ENCODE assay signal across 8 mouse cellular contexts in the genomic region with DNA sequence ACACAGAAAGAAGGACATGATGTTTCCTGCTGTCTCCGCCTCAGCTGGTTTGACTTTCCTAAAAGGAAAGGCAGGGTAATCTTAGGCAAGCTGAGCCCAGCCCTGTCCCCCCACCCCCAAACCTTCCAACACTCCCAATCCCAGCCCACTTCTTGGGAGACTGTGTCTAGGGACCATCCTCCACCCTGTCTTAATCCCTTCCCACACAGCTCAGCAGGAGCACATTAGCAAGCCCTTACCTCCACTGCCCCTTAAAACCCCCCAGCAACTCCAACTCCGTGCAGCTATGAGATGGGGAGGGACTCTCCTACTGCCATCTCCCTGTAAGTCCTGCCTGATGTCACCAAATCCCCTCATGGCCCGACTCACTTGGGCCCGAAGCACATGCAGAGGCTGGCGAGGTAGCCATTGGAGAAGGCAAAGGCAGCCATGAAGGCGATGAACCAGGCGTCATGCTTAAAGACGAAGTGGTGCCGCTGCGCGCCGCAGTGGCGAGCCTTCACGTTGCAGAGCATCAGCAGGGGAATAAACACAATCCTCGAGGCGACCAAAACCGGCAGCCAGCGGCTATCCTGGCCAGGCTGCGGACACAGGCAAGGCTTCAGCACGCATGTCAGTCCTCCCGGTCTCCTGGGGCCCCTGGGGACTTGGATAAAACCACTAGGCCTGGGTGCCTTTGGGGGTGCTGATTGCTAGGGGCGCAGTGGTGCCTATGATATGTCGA. TPM values are rescaled to one million over a fixed set of nuclear protein-coding genes. Genes with fewer than 3 reads are reported as not detected.
A peak's percentile ranks its signal among the peaks of the same experiment; 100 is the strongest.
DNase-seq lines count a peak whose midpoint lies in the region; ATAC-seq and TF ChIP-seq lines count a peak whose summit lies in the region.

No protein-coding gene starts in this region.

- TF ChIP-seq EP300 in lung, postnatal 0 days (IDR thresholded peaks at IDR 0.05): 0 out of 2 replicates have a peak, but pooled peaks have one; percentile 21

- no peak overlapping the region for H3K9ac ChIP-seq in lung, postnatal 0 days (replicated peaks; ENCODE audit: low read depth)
- no peak overlapping the region for H3K9ac ChIP-seq in limb, embryonic 12.5 days (replicated peaks)
- no peak overlapping the region for H3K9ac ChIP-seq in stomach, embryonic 15.5 days

- peak; percentile 17 for DNase-seq in cerebellum, adult 8-10 months
- DNase-seq in lung, postnatal 0 days (ENCODE audit: low spot score): no peak
- no peak for DNase-seq in lung, postnatal 10 days
- no peak for DNase-seq in natural killer cell, adult 2 months (ENCODE audit: low spot score in 2 of 2)
- DNase-seq in gastrocnemius, postnatal 4 days (ENCODE audit: low spot score in 2 of 2): no peak

- no peak overlapping the region for H3K4me3 ChIP-seq in lung, postnatal 0 days (ENCODE audit: low read depth, low read length)
- no peak overlapping the region for H3K4me3 ChIP-seq in limb, embryonic 12.5 days (replicated peaks)
- no peak overlapping the region for H3K4me3 ChIP-seq in stomach, embryonic 15.5 days (replicated peaks)

- ATAC-seq in cerebellum, adult (ENCODE audit: insufficient number of reproducible peaks, low FRiP score, low TSS enrichment): no peak
- ATAC-seq in lung, postnatal 0 days: peak; percentile 10; the same call in 1 of the 2 replicates
- no peak for ATAC-seq in limb, embryonic 12.5 days (ENCODE audit: insufficient number of reproducible peaks, insufficient read depth, low FRiP score, low TSS enrichment, low read depth)
- ATAC-seq in stomach, embryonic 15.5 days (ENCODE audit: insufficient read depth, low FRiP score, low read depth): no peak

- H3K36me3 ChIP-seq in lung, postnatal 0 days (ENCODE audit: insufficient read depth, low read length): no peaks in the 10 kb centered on the region
- H3K36me3 ChIP-seq in limb, embryonic 12.5 days: peaks cover 17% of the 10 kb centered on the region
- peaks cover 14% of the 10 kb centered on the region; the same call in 1 of the 2 replicates for H3K36me3 ChIP-seq in stomach, embryonic 15.5 days

- peaks cover 25% of the 10 kb centered on the region for H3K4me1 ChIP-seq in lung, postnatal 0 days (ENCODE audit: insufficient read depth, low read depth, low read length)
- H3K4me1 ChIP-seq in limb, embryonic 12.5 days (replicated peaks): peaks cover 33% of the 10 kb centered on the region
- peaks cover 31% of the 10 kb centered on the region for H3K4me1 ChIP-seq in stomach, embryonic 15.5 days

- no peaks in the 10 kb centered on the region for H3K27me3 ChIP-seq in lung, postnatal 0 days (replicated peaks; ENCODE audit: insufficient read depth, low read length)
- H3K27me3 ChIP-seq in limb, embryonic 12.5 days: no peaks in the 10 kb centered on the region
- H3K27me3 ChIP-seq in stomach, embryonic 15.5 days (replicated peaks): no peaks in the 10 kb centered on the region

- peak overlapping the region; percentile 83 for H3K27ac ChIP-seq in lung, postnatal 0 days (ENCODE audit: low read length)
- H3K27ac ChIP-seq in limb, embryonic 12.5 days: peak overlapping the region; percentile 69; the same call in 1 of the 2 replicates
- peak overlapping the region; percentile 84 for H3K27ac ChIP-seq in stomach, embryonic 15.5 days

- H3K4me2 ChIP-seq in lung, postnatal 0 days (replicated peaks; ENCODE audit: low read depth, low read length): no peak overlapping the region
- H3K4me2 ChIP-seq in limb, embryonic 12.5 days: no peak overlapping the region
- no peak overlapping the region for H3K4me2 ChIP-seq in stomach, embryonic 15.5 days

- H3K9me3 ChIP-seq in lung, postnatal 0 days (ENCODE audit: low read length): no peaks in the 10 kb centered on the region
- H3K9me3 ChIP-seq in limb, embryonic 12.5 days: peaks cover 9% of the 10 kb centered on the region; the same call in 1 of the 2 replicates
- no peaks in the 10 kb centered on the region for H3K9me3 ChIP-seq in stomach, embryonic 15.5 days

- no peak for TF ChIP-seq CTCF in lung, postnatal 0 days (IDR thresholded peaks at IDR 0.05)

- 74% methylated on average over 23 of the region's 23 CpGs for WGBS in lung, postnatal 0 days
- WGBS in limb, embryonic 12.5 days: 73% methylated on average over 23 of the region's 23 CpGs
- WGBS in stomach, embryonic 15.5 days: 74% methylated on average over 23 of the region's 23 CpGs

RNA-seq across cellular contexts. Expression of gene Hsp90ab1, which starts 12.8 kb away (rescaled TPM):
- 607 and 696 TPM in 2 replicates for polyA plus RNA-seq in lung, postnatal 0 days (2015; fragmentation: Nextera tagmentation; extraction: Ambion mirVana)
- 1,474 and 1,563 TPM in 2 replicates for polyA plus RNA-seq in limb, embryonic 12.5 days (2016; fragmentation: Nextera tagmentation; extraction: Ambion mirVana)
- polyA plus RNA-seq in stomach, embryonic 15.5 days (2015; fragmentation: Nextera tagmentation; extraction: Ambion mirVana): 1,532 and 1,551 TPM in 2 replicates
- total RNA-seq in gastrocnemius, postnatal 4 days (2021): 1,000 to 10,000 TPM; 1,179 to 1,260 TPM

RNA-seq across cellular contexts. Expression of gene Slc29a1, which starts 13.5 kb away (rescaled TPM):
- 99.8 and 120 TPM in 2 replicates for polyA plus RNA-seq in lung, postnatal 0 days (2015; fragmentation: Nextera tagmentation; extraction: Ambion mirVana)
- 55.4 and 58.7 TPM in 2 replicates for polyA plus RNA-seq in limb, embryonic 12.5 days (2016; fragmentation: Nextera tagmentation; extraction: Ambion mirVana)
- polyA plus RNA-seq in stomach, embryonic 15.5 days (2015; fragmentation: Nextera tagmentation; extraction: Ambion mirVana): 83.4 and 88.9 TPM in 2 replicates
- 100 to 1,000 TPM; 148 to 166 TPM for total RNA-seq in gastrocnemius, postnatal 4 days (2021)

RNA-seq across cellular contexts. Expression of gene Mymx, which starts 16.0 kb away (rescaled TPM):
- not detected in 2 replicates for polyA plus RNA-seq in lung, postnatal 0 days (2015; fragmentation: Nextera tagmentation; extraction: Ambion mirVana)
- polyA plus RNA-seq in limb, embryonic 12.5 days (2016; fragmentation: Nextera tagmentation; extraction: Ambion mirVana): 15.8 and 16.4 TPM in 2 replicates
- 0.40 and 1.3 TPM in 2 replicates for polyA plus RNA-seq in stomach, embryonic 15.5 days (2015; fragmentation: Nextera tagmentation; extraction: Ambion mirVana)
- total RNA-seq in gastrocnemius, postnatal 4 days (2021): 10 to 100 TPM; 42.8 to 44.3 TPM

RNA-seq across cellular contexts. Expression of gene Slc35b2, which starts 22.2 kb away (rescaled TPM):
- polyA plus RNA-seq in lung, postnatal 0 days (2015; fragmentation: Nextera tagmentation; extraction: Ambion mirVana): 84.8 and 85.1 TPM in 2 replicates
- 96.9 and 106 TPM in 2 replicates for polyA plus RNA-seq in limb, embryonic 12.5 days (2016; fragmentation: Nextera tagmentation; extraction: Ambion mirVana)
- polyA plus RNA-seq in stomach, embryonic 15.5 days (2015; fragmentation: Nextera tagmentation; extraction: Ambion mirVana): 115 and 131 TPM in 2 replicates
- total RNA-seq in gastrocnemius, postnatal 4 days (2021): 10 to 100 TPM; 44.4 to 52.7 TPM

RNA-seq across cellular contexts. Expression of gene Nfkbie, which starts 30.4 kb away (rescaled TPM):
- polyA plus RNA-seq in lung, postnatal 0 days (2015; fragmentation: Nextera tagmentation; extraction: Ambion mirVana): 2.4 and 5.0 TPM in 2 replicates
- 6.5 and 6.6 TPM in 2 replicates for polyA plus RNA-seq in limb, embryonic 12.5 days (2016; fragmentation: Nextera tagmentation; extraction: Ambion mirVana)
- polyA plus RNA-seq in stomach, embryonic 15.5 days (2015; fragmentation: Nextera tagmentation; extraction: Ambion mirVana): 4.3 and 4.4 TPM in 2 replicates
- total RNA-seq in gastrocnemius, postnatal 4 days (2021): 1 to 10 TPM; 3.2 TPM
